Mouse (Mus musculus) gastrocnemius, postnatal 36 days (tissue): ENCODE results near the gene Olfr1042. TPM values are rescaled to one million over a fixed set of nuclear protein-coding genes. Genes with fewer than 3 reads are reported as not detected.
"Not testable (repeated sequence)": the region's sequence is repeated elsewhere in the genome, so short reads cannot be mapped to it uniquely, and the experiment has no call there.

Experiments used
- DNase-seq, 2 experiments: peaks; one replicate each; pipeline ENCODE4 v3.0.0; 2022
- intact Hi-C: fragments of 180-260 bp; cut with DNase I; formaldehyde crosslinking; loops from one replicate; pipeline ENCODE4 v1.15.1; 2025
- long read RNA-seq, 2 experiments: library from polyadenylated mRNA; stranded (forward); transcript quantifications; one replicate each; pipeline ENCODE4 v2.0.0; 2021
- total RNA-seq, 2 experiments: library from RNA; stranded (reverse); gene quantifications; 2 replicates each; pipeline ENCODE4 v1.2.3; 2021

The Olfr1042 gene
- total RNA-seq = not detected
- long read RNA-seq, experiment 1 = 0 reads
- long read RNA-seq, experiment 2 = 0 reads

- intact Hi-C loops = no loop called here
- DNase-seq = no peak
Observed at GRCm38 (mm10) chr2:86161738-86162137, at the start of gene Olfr1042. TSS of gene Olfr1042 (minus strand) at chr2:86161838.

- intact Hi-C loops = no loop called here
- no peak for DNase-seq
Observed at GRCm38 (mm10) chr2:86202909-86203308, 41.3 kb upstream of the Olfr1042 start, which contains the start of gene Olfr1045. TSS of gene Olfr1045 (minus strand) at chr2:86203009.

- intact Hi-C loops = no loop called here
- no peak for DNase-seq
Observed at GRCm38 (mm10) chr2:86195863-86196262, 34.2 kb upstream of the Olfr1042 start.

- no peak for DNase-seq
- intact Hi-C loops = no loop called here
Observed at GRCm38 (mm10) chr2:86185583-86185982, 23.9 kb upstream of the Olfr1042 start, which contains the start of gene Olfr52. TSS of gene Olfr52 (minus strand) at chr2:86185683.

- no peak for DNase-seq
- intact Hi-C loops = no loop called here
Observed at GRCm38 (mm10) chr2:86179950-86180349, 18.3 kb upstream of the Olfr1042 start.

GRCm38 (mm10) chr2:86177720-86178119 is 16.1 kb upstream of the Olfr1042 start, which contains the start of gene Olfr1044:
TSS of gene Olfr1044 (minus strand) at chr2:86177820.
- DNase-seq = no peak
- intact Hi-C loops = no loop called here

GRCm38 (mm10) chr2:86175422-86175821 is 13.8 kb upstream of the Olfr1042 start:
- intact Hi-C loops, DNase-seq: not testable (repeated sequence)

GRCm38 (mm10) chr2:86167422-86167821 is 5.8 kb upstream of the Olfr1042 start, which contains the start of gene Olfr1043:
TSS of gene Olfr1043 (minus strand) at chr2:86167522.
- intact Hi-C loops = no loop called here
- DNase-seq = no peak

- intact Hi-C loops = no loop called here
- DNase-seq = no peak
Observed at GRCm38 (mm10) chr2:86146632-86147031, 15.0 kb downstream of the Olfr1042 start, which contains the start of gene Olfr1040. TSS of gene Olfr1040 (minus strand) at chr2:86146732.

GRCm38 (mm10) chr2:86135828-86136227 is 25.8 kb downstream of the Olfr1042 start, which contains the start of gene Olfr1039:
TSS of gene Olfr1039 (minus strand) at chr2:86135928.
- no peak for DNase-seq
- intact Hi-C loops = no loop called here

Other genes with a start within 250 kb of the Olfr1042 start
- not detected for gene Olfr1025-ps1, start 246.6 kb downstream of the Olfr1042 start, total RNA-seq
- gene Olfr1026, start 240.3 kb downstream of the Olfr1042 start, total RNA-seq = not detected
- not detected for gene Olfr1028, start 211.4 kb downstream of the Olfr1042 start, total RNA-seq
- gene Olfr1029, start 187.9 kb downstream of the Olfr1042 start, total RNA-seq = not detected
- gene Olfr1030, start 182.6 kb downstream of the Olfr1042 start, total RNA-seq = not detected
- gene Olfr1031, start 171.5 kb downstream of the Olfr1042 start, total RNA-seq = not detected
- gene Olfr1032, start 156.3 kb downstream of the Olfr1042 start, total RNA-seq = not detected
- gene Olfr1033, start 141.2 kb downstream of the Olfr1042 start, total RNA-seq = under 1 TPM in 1 of 2 experiments, not detected in 1; 0.08 TPM
- gene Olfr1034, start 116.0 kb downstream of the Olfr1042 start, total RNA-seq = not detected
- gene Olfr1036, start 87.8 kb downstream of the Olfr1042 start, total RNA-seq = not detected
- gene Olfr1037, start 74.5 kb downstream of the Olfr1042 start, total RNA-seq = not detected
- gene Olfr1039, start 25.9 kb downstream of the Olfr1042 start, total RNA-seq = not detected
- not detected for gene Olfr1040, start 15.1 kb downstream of the Olfr1042 start, total RNA-seq
- gene Olfr1043, start 5.7 kb upstream of the Olfr1042 start, total RNA-seq = not detected
- not detected for gene Olfr1044, start 16.0 kb upstream of the Olfr1042 start, total RNA-seq
- not detected for gene Olfr52, start 23.8 kb upstream of the Olfr1042 start, total RNA-seq
- not detected for gene Olfr1045, start 41.2 kb upstream of the Olfr1042 start, total RNA-seq
- not detected for gene Olfr1046, start 57.5 kb upstream of the Olfr1042 start, total RNA-seq
- gene Olfr1047, start 69.6 kb upstream of the Olfr1042 start, total RNA-seq = not detected
- gene Olfr1048, start 78.5 kb upstream of the Olfr1042 start, total RNA-seq = not detected
- not detected for gene Olfr1049, start 96.5 kb upstream of the Olfr1042 start, total RNA-seq
- gene Olfr1051, start 117.2 kb upstream of the Olfr1042 start, total RNA-seq = not detected
- gene Olfr1052, start 130.6 kb upstream of the Olfr1042 start, total RNA-seq = not detected
- gene Olfr1053, start 153.4 kb upstream of the Olfr1042 start, total RNA-seq = not detected
- gene Olfr1054, start 173.6 kb upstream of the Olfr1042 start, total RNA-seq = not detected
- gene Olfr1055, start 188.4 kb upstream of the Olfr1042 start, total RNA-seq = not detected
- gene Olfr1056, start 200.6 kb upstream of the Olfr1042 start, total RNA-seq = not detected
- not detected for gene Olfr1057, start 216.6 kb upstream of the Olfr1042 start, total RNA-seq
- gene Olfr1058, start 226.7 kb upstream of the Olfr1042 start, total RNA-seq = not detected